Mouse (Mus musculus) cerebellum, postnatal 36 days (tissue): ENCODE results near the gene Dbf4.

Experiments used
- DNase-seq, 2 experiments: peaks; one replicate each; pipeline ENCODE4 v3.0.0; 2021 to 2022; ENCODE audit warnings: mixed read lengths in 2 of 2

The Dbf4 gene

DNA sequence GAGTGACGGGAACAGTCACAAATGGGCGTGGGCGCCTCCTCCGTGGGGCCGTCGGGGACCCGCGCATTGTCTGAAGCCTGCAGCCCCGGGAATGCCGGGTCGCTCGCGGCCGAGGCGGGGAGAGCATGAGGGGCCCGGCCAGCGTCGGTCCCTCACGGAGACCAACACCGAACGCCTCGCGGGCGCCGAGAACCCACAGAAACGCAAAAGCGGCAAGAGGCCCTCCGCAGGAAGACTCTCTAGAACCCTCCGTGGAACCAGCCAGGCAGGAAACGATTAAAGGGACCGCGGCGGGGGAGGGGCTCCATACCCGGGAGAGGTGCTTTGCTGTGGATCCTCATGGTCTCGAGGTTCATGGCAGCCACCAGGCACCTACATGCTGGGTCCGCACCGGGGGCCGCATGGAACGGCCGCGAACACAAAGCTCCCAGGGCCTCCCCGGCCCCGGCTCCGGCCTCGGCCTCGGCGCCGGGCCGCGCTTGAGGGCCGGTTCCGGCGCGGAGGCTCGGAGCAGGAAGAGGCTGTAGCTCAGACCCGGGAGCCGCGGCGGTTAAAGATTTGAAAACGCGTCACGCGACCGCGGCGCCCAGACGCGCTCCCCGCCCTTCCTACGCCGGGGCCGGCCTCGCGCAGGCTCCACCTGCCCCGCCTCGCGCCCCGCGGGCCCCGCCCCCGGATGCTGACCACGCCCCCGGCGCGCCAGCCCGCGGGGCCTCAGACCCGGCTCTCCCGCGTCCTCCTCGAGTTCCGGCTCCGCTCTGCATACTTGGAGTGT, at the start of gene Dbf4, which contains the start of gene Slc25a40:
Gene Dbf4, minus strand, starts transcription at position 560 of the 775 bp plus-strand sequence.
Gene Slc25a40, plus strand, starts transcription at position 694 of the 775 bp plus-strand sequence.
- peak; percentile 81 to 90 for DNase-seq

DNA sequence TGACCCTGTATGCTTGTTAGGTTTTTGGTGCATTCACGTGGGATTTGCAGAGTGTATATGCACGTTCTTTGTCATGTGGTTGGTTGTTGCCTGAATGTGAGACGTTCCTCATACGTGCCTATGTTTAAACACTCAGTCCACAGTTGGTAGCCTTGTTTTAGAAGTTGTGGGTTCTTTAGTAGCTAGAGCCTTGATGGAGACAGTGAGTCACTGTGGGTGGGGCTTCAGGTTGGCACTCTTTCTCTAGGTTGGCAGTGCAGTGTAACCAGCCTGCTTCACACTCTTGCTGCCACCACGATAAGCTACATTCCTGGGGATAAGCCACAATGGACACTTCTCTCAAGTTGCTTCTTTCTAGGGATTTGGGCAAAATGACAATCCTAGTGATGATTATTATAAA, 34.0 kb upstream of the Dbf4 start:
- no peak for DNase-seq

DNA sequence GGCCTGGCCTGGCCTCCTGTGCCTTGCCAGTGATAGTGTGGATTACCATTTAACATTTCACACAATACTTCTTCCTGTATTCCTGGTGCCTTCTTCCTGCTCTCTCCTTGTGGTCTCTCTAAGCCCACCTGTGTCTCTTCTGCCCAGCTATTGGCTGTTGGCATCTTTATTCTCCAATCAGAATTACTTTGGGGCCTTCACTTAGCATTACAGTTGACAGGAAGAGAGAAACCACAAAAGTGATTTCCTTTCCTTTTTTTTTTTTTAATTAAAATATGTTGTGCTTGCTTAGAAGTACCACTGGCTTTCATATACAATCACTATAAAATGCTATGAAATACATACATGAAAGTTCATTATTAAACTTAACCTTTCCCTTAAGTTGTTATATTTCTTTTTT, 33.0 kb upstream of the Dbf4 start:
- no peak for DNase-seq

DNA sequence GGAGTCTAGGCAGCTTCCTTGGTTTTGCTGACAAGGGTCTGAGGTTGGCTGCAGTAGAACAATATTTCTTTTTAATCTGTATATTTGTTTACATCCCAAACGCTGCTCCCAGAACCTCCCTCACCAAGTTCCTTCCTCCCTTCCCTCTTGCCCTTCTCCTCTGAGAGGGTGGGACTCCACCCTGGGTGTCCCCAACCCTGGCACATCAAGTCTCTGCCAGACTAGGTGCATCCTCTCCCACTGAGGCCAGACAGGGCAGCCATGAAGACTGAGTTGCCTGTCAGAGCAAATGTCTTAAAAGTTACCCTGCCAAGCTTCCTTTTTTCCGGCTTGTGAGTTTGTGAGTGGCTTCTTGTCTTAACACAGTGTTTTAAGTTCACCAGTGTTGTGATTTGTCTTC, 16.6 kb upstream of the Dbf4 start:
- DNase-seq, result no peak

DNA sequence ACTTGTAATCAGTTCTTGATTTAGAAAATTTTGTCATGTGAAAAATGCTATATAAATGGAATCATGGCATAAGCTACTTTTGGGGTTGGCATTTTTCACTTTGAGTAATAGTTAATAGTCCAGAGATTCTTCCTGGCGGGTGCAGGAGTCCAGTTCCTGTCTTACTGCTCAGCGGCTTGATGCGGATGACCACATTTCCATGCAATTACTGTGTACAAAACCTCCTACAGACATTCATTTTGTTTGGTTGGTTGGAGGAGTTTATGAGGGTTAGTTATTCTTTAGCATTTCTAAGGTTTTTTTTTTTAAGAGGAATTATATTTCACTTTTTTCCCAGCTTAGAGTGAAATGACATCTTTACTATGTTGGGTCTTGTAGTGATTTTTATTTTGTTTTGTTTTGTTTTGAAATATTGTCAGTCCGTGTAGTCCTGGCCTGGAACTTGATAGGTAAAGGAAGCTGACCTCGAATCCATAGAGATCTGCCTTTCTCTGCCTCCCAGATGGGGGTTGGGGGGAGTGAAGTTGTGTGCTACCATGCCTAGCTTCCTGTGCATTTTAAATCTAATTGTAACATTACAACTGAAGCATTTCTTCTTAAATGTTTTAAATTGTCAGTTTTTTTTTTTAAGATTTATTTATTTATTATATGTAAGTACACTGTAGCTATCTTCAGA, 15.1 kb upstream of the Dbf4 start:
- DNase-seq, result no peak

DNA sequence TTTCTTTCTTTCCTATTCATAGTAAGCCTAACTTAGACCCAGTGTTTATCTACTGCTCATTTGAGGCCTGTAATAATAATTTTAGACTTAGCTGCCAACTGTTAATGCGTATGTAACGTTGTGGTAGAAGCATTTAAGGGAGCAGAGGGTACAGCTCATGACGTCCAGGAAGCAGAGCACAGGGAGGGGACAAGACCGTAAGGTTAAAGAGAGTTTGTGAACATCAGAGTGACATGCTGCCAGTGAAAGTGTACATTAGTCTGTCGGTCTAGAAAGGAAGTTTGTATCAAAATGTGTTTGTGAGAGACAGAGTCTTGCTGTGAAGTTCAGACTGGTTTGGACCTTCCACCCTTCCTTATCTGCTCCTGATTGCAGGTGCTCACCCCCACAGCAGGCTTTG, 3.4 kb upstream of the Dbf4 start:
- DNase-seq, result no peak

DNA sequence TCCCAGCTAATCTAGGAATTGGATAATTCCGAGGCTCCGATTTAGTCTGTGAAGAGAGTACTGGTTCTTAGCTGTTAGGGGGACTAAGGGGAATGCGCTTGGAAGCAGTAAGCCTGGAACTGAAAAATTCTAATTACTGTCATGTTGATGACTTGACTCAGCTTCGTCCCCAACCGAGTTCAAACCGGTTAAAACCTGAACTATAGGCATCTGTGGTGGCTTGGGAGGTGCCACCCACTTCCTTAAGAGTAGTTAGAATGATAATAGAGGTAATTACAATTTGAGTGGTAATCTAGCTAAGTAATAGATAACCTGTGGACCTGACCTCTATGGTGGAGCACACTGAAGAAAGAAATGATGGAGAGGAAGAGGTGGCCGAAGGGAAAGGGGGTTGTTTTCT, 1.6 kb upstream of the Dbf4 start:
- no peak for DNase-seq

DNA sequence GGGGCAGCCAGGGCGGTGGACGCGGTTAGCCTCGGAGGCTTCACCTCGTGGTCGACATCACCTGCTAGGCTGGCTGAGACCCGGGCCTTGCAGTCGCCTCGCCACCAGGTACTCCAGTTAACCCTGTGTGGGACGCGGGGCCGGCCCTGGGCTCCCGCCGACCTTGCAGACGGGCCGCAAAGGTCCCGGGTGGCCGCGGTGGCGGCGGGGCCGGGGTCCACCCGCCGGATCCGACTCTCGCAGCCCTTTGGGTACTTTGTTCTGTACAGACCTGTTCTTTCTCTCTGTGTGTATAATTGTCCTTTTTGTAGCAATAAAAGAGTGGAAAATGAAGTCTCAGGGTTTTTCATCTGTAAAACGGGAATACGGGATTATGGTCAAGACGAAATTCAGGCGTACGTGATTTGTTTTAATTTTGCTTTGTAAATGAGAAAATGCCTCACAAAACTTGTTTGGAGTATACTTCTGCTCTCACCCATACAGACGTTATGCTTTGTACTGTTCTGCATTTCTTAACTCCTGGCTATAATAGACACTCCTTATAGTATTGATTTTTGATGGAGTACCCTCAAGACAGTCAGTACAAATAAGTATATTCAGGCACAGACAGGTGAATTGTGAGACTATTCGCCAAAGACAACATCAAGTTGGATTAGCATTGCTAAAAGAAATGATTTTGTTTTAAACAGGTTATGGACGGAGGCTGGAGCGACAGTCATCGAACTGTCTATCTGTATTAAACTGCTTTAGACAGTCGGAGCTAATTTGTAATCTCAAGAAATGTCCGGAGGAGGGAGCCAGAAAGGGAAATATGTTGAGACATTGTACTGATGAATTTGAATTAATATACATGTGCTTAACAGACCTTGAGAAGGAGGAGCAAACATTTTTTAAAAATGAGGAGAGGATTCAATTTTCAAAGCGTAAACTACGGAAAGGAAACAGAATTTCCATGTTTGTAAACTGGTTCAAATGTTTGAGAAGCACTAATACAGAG, 714 bp upstream of the Dbf4 start:
- peak in 1 of 2 experiments; percentile 12 for DNase-seq

DNA sequence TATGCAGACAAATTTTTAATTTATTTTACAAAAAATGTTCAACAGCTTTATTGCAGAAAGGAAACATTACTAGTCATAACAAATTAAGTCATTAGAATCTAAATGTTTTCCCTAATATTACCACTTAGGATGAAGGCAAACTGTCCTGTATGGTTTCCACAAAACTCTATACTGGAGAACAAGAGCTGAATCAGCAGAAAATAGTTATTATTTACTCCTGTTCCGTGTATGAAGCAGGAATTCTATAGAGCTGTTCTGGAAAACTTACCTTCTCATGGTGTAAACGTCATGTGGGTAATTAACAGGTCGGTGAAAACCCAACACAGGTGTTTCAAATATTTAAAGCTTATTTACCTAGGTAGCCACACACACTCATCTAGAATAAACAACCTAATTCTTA, 1.1 kb downstream of the Dbf4 start:
- DNase-seq, result no peak

DNA sequence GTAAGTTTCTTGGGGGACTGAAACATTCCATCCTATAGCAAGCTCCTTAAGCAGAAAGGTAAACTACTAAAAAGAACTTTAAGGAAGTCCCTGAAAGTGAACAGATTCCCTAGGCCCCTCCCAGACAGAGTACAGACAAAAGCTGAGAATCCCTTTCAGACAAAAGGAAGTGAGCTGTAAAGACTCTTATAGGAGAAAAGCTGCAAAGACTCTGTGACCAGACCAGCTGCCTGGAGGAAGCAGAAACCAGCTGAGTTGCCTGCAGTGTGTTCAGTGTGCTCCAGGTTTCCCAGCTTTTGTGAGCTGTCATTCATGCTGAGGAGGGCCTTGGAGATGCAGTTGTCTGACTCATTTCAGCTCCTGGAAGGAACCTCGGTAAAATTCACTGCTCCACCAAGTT, 5.1 kb downstream of the Dbf4 start:
- no peak for DNase-seq

DNA sequence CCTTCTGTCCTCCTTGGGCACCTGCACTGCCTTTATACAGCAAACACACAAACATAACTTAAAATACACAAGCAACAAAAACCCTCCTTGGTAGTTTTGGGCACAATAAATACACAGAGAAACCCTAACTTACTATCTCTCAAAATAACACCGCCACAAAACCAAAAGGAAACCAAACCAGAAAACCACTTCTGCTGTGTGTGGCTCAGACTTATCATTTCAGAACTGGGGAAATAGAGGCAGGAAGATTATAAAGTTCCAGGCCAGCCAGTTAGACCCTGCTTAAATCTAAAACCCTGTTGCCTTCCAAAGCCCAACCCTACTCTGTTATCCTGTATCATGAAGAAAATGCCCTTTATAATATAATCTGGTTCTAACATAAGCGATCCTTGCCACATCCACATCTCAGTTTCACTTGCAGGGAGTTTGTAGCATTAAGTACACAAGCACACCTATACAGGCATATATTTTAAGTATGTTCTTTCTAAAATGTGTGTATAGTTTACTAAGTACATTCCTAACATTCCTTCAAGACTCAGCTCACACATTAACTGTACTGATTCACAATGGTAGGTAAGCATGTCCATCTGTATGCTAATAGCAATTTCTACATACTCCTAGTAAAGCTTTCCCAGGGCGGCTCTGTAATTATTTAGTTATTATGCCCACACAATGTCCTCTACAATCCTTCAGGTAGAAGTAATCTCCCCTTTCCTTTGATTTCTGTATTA, 5.7 kb downstream of the Dbf4 start:
- DNase-seq, result no peak

DNA sequence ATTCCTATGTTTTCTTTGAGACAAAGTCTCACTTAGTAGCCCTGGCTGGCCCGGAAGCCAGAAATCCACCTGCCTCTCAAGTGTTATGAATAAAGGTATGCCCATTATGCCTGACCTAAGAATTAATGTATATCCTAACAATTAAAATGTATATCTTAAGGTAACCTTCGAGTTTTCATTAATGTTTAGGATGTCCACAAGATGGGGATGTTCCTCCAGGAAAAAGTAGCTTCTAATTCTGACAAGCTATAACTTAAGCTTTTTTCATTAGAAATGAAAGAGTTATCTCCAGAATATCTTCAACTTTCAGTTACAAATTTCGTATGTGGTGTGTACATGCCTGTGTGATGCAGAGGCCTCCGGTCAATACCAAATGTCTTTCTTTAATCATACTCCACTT, 13.8 kb downstream of the Dbf4 start:
- no peak for DNase-seq

DNA sequence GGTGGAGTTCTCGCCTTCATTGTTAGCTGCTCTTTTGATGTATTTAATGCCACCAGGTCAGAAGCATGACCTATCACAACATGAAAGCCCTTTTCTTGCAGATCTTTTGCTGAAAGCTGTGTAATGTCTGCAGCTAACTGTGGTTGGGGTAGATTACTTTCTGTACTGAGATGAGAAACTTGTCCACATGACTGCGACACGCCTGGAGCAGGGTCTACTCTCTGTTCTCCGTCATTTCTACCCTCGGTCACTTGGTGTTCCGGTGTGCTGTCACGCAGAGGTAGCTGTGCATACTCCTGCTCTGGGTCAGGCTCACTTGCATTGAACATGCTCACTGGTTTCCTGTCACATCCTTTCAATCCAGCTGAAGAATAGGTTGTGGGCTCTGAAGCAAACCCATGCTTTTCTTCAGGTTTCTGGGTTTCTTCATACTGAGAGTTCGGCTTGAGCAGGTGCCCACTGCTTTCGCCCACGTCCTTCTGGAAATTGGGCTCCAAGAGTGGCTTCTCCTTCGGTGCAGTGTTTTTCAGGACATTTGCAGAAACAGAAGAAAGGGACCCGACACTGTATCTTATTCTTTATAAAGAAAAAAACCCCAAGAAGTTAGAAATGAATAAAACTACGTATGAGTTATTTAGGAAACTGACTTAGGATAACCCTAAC, 24.8 kb downstream of the Dbf4 start:
- DNase-seq, result no peak

DNA sequence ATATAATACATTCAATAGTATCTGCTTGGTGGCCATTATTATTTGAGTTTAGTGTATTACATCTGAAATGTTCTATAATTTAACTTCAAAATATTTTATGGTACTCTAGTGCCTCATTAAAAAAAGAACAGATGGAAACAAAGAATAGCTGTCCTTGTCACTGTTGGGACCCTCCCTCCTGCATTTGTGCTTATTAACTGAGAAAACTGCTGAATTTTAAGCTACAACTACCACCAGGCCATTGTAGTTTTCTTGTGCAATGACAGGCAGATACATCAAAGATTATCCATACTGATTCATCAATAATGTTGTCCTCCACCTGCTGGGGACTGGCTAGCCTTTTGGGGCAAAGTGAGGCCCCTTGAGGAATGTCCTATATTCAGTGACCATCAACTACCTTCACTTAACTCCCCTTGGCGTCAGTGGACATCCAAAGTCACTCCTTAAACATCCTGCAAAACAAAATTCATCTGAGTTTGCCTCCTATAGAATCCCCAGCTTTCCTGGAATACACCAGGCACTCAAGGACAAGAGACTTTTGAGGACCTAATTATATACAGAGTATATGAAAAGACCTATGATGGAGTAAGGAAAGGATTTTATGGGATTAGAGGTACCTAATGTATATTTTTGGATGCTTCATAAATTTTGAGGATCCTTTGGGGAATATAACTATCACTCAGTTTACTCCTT, 28.5 kb downstream of the Dbf4 start:
- DNase-seq, result no peak

DNA sequence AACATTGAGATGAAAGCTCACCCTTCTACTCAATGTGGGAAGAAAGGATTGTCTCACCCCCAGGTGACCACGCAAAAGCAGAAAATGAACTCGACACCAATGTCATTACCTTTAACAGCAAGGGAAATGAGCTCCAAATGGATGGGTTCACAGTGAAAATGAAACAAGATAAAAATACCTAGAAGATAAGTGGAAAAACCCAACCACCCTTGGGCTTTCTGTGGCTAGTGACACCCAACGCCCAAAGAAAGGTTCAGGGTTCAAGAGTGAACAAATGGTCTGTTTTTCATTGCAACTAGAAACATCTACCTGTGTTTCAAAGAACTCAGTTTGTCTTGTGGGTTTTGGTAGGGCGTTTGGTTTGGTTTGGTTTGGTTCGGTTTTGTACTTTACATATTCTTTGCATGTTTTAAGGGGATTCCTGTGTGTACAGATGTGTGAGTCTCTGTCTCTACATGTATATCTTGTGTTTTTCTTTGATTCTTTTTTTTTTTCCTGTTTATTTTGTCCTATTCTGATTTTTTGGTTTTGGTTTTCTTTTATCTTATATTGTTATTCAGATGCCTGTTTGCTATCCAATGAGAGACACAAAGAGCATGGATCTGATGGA, 48.1 kb downstream of the Dbf4 start:
- no peak for DNase-seq

DNA sequence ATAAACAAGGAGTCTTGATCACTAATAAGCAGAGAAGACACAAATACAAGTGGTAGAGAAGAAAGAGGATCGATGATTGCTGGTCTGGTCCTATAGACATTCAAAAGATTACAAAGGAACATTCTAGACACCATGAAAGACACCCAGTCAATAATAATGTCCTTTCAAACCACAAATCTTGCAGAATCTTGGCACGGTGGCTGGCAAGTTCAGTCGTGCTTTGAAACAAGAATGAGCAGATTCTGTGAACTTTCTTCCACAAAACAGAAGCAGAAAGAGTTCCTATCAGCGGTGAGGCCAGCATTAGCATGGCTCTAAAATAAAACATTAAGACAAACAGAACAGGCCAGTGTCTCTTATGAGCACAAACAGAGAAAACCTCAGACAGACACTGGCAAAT, 49.1 kb downstream of the Dbf4 start:
- no peak for DNase-seq

DNA sequence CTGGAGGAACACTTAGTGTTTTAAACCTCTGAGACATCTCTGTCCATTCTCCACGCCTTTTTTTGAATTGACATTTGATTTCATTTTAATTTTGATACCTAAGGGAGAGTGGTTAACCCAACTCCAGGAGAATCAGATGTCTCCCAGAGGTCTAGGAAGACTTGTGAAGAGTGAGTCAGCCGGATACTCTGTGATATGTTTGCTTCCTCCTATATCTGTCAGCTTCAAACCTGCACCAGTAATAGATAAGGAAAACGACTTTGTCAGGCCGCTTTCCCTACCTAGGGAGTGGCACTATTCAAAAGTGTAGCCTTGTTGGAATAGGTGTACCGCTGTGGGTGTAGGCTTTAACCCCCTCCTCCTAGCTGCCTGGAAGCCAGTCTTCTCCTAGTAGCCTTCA, 53.7 kb downstream of the Dbf4 start:
- no peak for DNase-seq

DNA sequence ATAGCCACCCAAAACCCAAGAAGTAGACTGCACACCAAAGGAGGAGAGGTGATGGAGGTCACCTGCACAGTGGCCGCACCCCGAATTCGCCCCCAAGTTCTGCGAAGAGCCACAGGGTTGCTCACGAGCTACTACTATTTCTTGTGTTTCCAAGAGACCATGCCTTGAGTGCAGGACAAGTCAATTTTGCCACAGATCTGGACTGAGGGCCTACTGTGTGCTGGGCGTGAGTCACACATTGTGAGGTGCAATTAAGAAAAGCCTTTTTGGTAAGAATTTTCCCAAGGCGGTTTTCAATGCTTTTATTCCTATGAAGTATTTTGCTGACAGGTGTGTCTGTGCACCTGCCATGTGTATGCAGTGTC, 54.2 kb downstream of the Dbf4 start:
- DNase-seq, result no peak

DNA sequence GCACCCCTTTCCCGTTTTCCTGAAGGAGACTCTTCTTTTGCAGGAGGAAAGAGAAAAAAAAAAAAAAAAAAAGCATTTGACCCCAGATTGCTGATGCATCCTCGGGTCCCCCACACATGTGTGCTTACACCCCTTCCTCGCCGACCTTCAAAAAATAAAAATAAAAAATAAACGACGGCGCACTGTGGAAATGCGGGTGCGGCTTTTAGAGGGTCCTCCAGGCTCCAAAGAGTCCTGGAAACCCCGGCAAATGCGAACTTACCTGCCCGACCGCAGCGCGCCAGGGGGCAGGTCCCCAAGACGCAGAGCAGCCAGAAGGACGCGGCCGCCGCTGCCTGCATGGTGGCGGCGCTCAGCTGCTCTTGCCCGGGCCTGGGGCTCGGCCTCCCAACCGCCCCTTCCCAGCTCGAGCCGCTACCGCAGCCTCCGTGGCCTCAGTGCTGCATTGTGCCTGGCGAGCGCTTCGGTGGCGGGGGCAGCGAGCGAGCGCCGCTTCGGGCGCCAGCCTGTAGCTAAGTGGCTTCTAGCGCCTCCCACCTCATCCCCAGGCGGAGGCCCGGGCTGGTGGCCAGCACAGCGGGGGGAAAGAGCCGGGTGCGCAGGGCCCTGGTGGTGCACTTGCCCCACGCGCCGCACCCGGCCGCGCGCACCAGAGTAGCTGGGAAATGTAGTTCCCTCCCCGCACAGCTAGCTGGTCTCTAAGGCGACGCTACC, 54.7 kb downstream of the Dbf4 start, which contains the start of gene Adam22:
Gene Adam22, minus strand, starts transcription at position 547 of the 714 bp plus-strand sequence.
- peak; percentile 95 to 97 for DNase-seq
